Mouse (Mus musculus) adrenal gland, postnatal 0 days (tissue): Measurements from ENCODE around the gene Prss27. TPM values are rescaled to one million over a fixed set of nuclear protein-coding genes. Genes with fewer than 3 reads are reported as not detected.

Experiments
- microRNA-seq: library from miRNA; unstranded; fragments of <30 nt; microRNA quantifications from one replicate; pipeline ENCODE4, GENCODE M21; 2016; ENCODE audit warnings: borderline replicate concordance; ENCODE audit not compliant: insufficient number of aligned reads
- polyA plus RNA-seq: library from polyadenylated mRNA; unstranded; fragments of >200 nt; fragmentation: Nextera tagmentation; extraction: Ambion mirVana; gene quantifications from 2 replicates; pipeline ENCODE4 v1.2.1, GENCODE M21; 2015

Gene Prss27
- polyA plus RNA-seq = 0.18 and 0.22 TPM in 2 replicates

DNA sequence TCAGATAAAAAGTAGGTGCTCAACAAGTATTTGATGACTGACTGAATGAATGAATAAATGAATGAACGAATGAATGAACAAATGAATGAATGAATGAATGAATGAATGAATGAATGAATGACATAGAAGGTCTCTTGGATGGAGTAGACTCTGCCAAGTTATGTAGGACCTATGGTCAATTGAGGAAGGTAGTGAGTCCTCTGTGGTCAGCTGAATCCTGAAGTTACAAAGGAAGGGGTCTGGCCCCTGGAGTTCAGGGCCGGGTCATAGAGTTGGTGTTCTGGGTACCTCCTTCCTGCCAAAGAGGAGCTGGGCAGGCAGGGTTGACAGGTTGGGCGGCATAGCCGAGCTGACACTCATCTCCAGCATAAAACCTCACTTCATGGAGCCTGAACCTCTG lies at the start of gene Prss27:
Prss27 (plus strand) TSS at position 301 of the 400 bp plus-strand sequence.

GRCm38 (mm10) chr17:23997901-23998300 lies 40.0 kb upstream of the Prss27 start, which contains the start of gene Prss22:
Gene Prss22 (minus strand): TSS chr17:23998100.

GRCm38 (mm10) chr17:24072919-24073696 lies 35.2 kb downstream of the Prss27 start, which contains the start of gene Kctd5:
Gene Kctd5 (minus strand): TSS chr17:24073485.

Small RNA genes lying within 50 kb of the gene (microRNA-seq; reads per million reads assigned to microRNA genes)
- not detected for gene Gm27700

Other genes starting within 250 kb of the Prss27 start
- gene Srrm2, start 247.6 kb upstream of the Prss27 start, polyA plus RNA-seq = 291 and 447 TPM in 2 replicates
- gene Elob, start 209.0 kb upstream of the Prss27 start, polyA plus RNA-seq = 1,156 and 1,274 TPM in 2 replicates
- gene Prss33, start 202.1 kb upstream of the Prss27 start, polyA plus RNA-seq = not detected in 2 replicates
- gene Prss32, start 194.3 kb upstream of the Prss27 start, polyA plus RNA-seq = not detected in 2 replicates
- gene Prss41, start 194.0 kb upstream of the Prss27 start, polyA plus RNA-seq = 0.52 and 0.57 TPM in 2 replicates
- not detected in 2 replicates for gene Prss21, start 170.1 kb upstream of the Prss27 start, polyA plus RNA-seq
- not detected in 2 replicates for gene Dcpp1, start 157.3 kb upstream of the Prss27 start, polyA plus RNA-seq
- gene Dcpp2, start 157.3 kb upstream of the Prss27 start, polyA plus RNA-seq = not detected in 2 replicates
- not detected in 2 replicates for gene Dcpp3, start 120.7 kb upstream of the Prss27 start, polyA plus RNA-seq
- not detected in 2 replicates for gene Sbp, start 96.5 kb upstream of the Prss27 start, polyA plus RNA-seq
- not detected in 2 replicates for gene Sbpl, start 82.9 kb upstream of the Prss27 start, polyA plus RNA-seq
- 0.14 TPM in 1 of 2 replicates, not detected in the other for gene Prss30, start 57.6 kb upstream of the Prss27 start, polyA plus RNA-seq
- not detected in 2 replicates for gene Prss22, start 40.0 kb upstream of the Prss27 start, polyA plus RNA-seq
- gene Kctd5, start 35.3 kb downstream of the Prss27 start, polyA plus RNA-seq = 32.3 and 32.9 TPM in 2 replicates
- 23.3 and 31.5 TPM in 2 replicates for gene Pdpk1, start 112.8 kb downstream of the Prss27 start, polyA plus RNA-seq
- gene Amdhd2, start 125.6 kb downstream of the Prss27 start, polyA plus RNA-seq = 35.0 and 47.9 TPM in 2 replicates
- 589 and 650 TPM in 2 replicates for gene Atp6v0c, start 131.6 kb downstream of the Prss27 start, polyA plus RNA-seq
- gene Tbc1d24, start 167.4 kb downstream of the Prss27 start, polyA plus RNA-seq = 2.0 and 2.5 TPM in 2 replicates
- 3.9 and 5.7 TPM in 2 replicates for gene Ntn3, start 171.4 kb downstream of the Prss27 start, polyA plus RNA-seq
- 5.3 and 8.3 TPM in 2 replicates for gene Tedc2, start 182.7 kb downstream of the Prss27 start, polyA plus RNA-seq
- gene Ccnf, start 213.3 kb downstream of the Prss27 start, polyA plus RNA-seq = 8.1 and 10.8 TPM in 2 replicates